Mouse (Mus musculus) thymus, postnatal 10 days (tissue): ENCODE results near the gene Gmpr.
"Not testable (repeated sequence)": the region's sequence is repeated elsewhere in the genome, so short reads cannot be mapped to it uniquely, and the experiment has no call there.

Experiments used
- DNase-seq, 2 experiments: peaks; one replicate each; pipeline ENCODE4 v3.0.0; 2021; ENCODE audit warnings: low spot score in 2 of 2

The Gmpr gene

GRCm38 (mm10) chr13:45507274-45508229 lies at the start of gene Gmpr:
Gene Gmpr (plus strand): TSS chr13:45507444.
- DNase-seq = peak; percentile 87 to 89

GRCm38 (mm10) chr13:45457459-45457858 lies 49.8 kb upstream of the Gmpr start:
- DNase-seq = no peak

GRCm38 (mm10) chr13:45460177-45460576 lies 47.1 kb upstream of the Gmpr start:
- DNase-seq = no peak

- no peak for DNase-seq
Measured at GRCm38 (mm10) chr13:45461370-45461958, 45.8 kb upstream of the Gmpr start.

- no peak for DNase-seq
Measured at GRCm38 (mm10) chr13:45465616-45466015, 41.6 kb upstream of the Gmpr start.

GRCm38 (mm10) chr13:45466031-45466519 lies 41.2 kb upstream of the Gmpr start:
- DNase-seq = no peak

- DNase-seq = no peak
Measured at GRCm38 (mm10) chr13:45468751-45469150, 38.5 kb upstream of the Gmpr start.

- DNase-seq = no peak
Measured at GRCm38 (mm10) chr13:45469481-45470301, 37.6 kb upstream of the Gmpr start.

GRCm38 (mm10) chr13:45473311-45473710 lies 33.9 kb upstream of the Gmpr start:
- no peak for DNase-seq

- no peak for DNase-seq
Measured at GRCm38 (mm10) chr13:45475297-45475696, 31.9 kb upstream of the Gmpr start.

- peak in 1 of 2 experiments; percentile 61 for DNase-seq
Measured at GRCm38 (mm10) chr13:45477183-45477582, 30.1 kb upstream of the Gmpr start.

- DNase-seq = no peak
Measured at GRCm38 (mm10) chr13:45479951-45480350, 27.3 kb upstream of the Gmpr start.

GRCm38 (mm10) chr13:45483215-45483614 lies 24.0 kb upstream of the Gmpr start:
- DNase-seq = no peak

GRCm38 (mm10) chr13:45483949-45484348 lies 23.3 kb upstream of the Gmpr start:
- not testable (repeated sequence) for DNase-seq

GRCm38 (mm10) chr13:45485602-45486001 lies 21.6 kb upstream of the Gmpr start:
- no peak for DNase-seq

- no peak for DNase-seq
Measured at GRCm38 (mm10) chr13:45486598-45486997, 20.6 kb upstream of the Gmpr start.

GRCm38 (mm10) chr13:45491991-45492732 lies 15.1 kb upstream of the Gmpr start:
- DNase-seq = no peak

- no peak for DNase-seq
Measured at GRCm38 (mm10) chr13:45493846-45494245, 13.4 kb upstream of the Gmpr start.

GRCm38 (mm10) chr13:45498623-45499022 lies 8.6 kb upstream of the Gmpr start:
- DNase-seq = no peak

- no peak for DNase-seq
Measured at GRCm38 (mm10) chr13:45499391-45499790, 7.9 kb upstream of the Gmpr start.

GRCm38 (mm10) chr13:45499906-45500305 lies 7.3 kb upstream of the Gmpr start:
- no peak for DNase-seq
